12 mouse cellular contexts compared by ENCODE assay signal in genomic region chr2:166885066-166885465, GRCm38 (mm10). TPM values are rescaled to one million over a fixed set of nuclear protein-coding genes. Genes with fewer than 3 reads are reported as not detected.
A peak's percentile ranks its signal among the peaks of the same experiment; 100 is the strongest.
DNase-seq lines count a peak whose midpoint lies in the region; ATAC-seq and TF ChIP-seq lines count a peak whose summit lies in the region.
"Had no signal": no experiment of that assay in that cellular context is flagged by ENCODE, and none has a peak within 500 bp of the region (broad histone marks: within the 10 kb centered on the region; RNA-seq: fewer than 3 reads in every experiment).

No protein-coding gene starts in this region.

- no peak overlapping the region for H3K4me3 ChIP-seq in forebrain, embryonic 14.5 days (ENCODE audit: low read depth, low read length)
- no peak overlapping the region for H3K4me3 ChIP-seq in forebrain, postnatal 0 days (ENCODE audit: low read depth, low read length)
- no peak overlapping the region for H3K4me3 ChIP-seq in left cerebral cortex, adult 2 months
- H3K4me3 ChIP-seq: forebrain, embryonic 12.5 days; liver, embryonic 15.5 days had no signal

- no peaks in the 10 kb centered on the region for H3K4me1 ChIP-seq in forebrain, embryonic 14.5 days (ENCODE audit: control insufficient read depth, insufficient read depth, low read length)
- H3K4me1 ChIP-seq in forebrain, postnatal 0 days (ENCODE audit: insufficient read depth), result no peaks in the 10 kb centered on the region

- no peak overlapping the region for H3K4me2 ChIP-seq in forebrain, embryonic 14.5 days (ENCODE audit: low read length)
- no peak overlapping the region for H3K4me2 ChIP-seq in forebrain, postnatal 0 days (ENCODE audit: low read depth)
- H3K4me2 ChIP-seq: forebrain, embryonic 12.5 days; liver, embryonic 15.5 days had no signal

- intact Hi-C loops in left cerebral cortex, postnatal 4 days (cut with DNase I), result no loop called here
- intact Hi-C loops in left cerebral cortex, adult 2 months (cut with DNase I), result no loop called here

- no peak overlapping the region for H3K27ac ChIP-seq in forebrain, embryonic 14.5 days (ENCODE audit: low read depth, low read length)
- no peak overlapping the region for H3K27ac ChIP-seq in forebrain, postnatal 0 days (ENCODE audit: low read depth, low read length)
- no peak overlapping the region for H3K27ac ChIP-seq in left cerebral cortex, adult 2 months
- H3K27ac ChIP-seq: forebrain, embryonic 12.5 days; liver, embryonic 15.5 days had no signal

- H3K9me3 ChIP-seq in forebrain, embryonic 14.5 days (replicated peaks; ENCODE audit: control insufficient read depth, low read length), result no peaks in the 10 kb centered on the region
- H3K9me3 ChIP-seq in forebrain, postnatal 0 days (ENCODE audit: low read length), result no peaks in the 10 kb centered on the region
- H3K9me3 ChIP-seq: forebrain, embryonic 12.5 days; liver, embryonic 15.5 days had no signal

- TF ChIP-seq POLR2A in brain, embryonic 14.5 days (IDR thresholded peaks at IDR 0.05; ENCODE audit: borderline replicate concordance, extremely low read depth, insufficient read depth, insufficient read length, poor library complexity, severe bottlenecking), result no peak

- no peaks in the 10 kb centered on the region for H3K27me3 ChIP-seq in forebrain, embryonic 14.5 days (replicated peaks; ENCODE audit: control insufficient read depth, insufficient read depth, low read length)
- H3K27me3 ChIP-seq in forebrain, postnatal 0 days (ENCODE audit: insufficient read depth, low read length), result no peaks in the 10 kb centered on the region
- H3K27me3 ChIP-seq: forebrain, embryonic 12.5 days; liver, embryonic 15.5 days had no signal

- 70% methylated on average over 7 of the region's 7 CpGs for WGBS in forebrain, embryonic 14.5 days
- WGBS in forebrain, postnatal 0 days, result 67% methylated on average over 7 of the region's 7 CpGs

- H3K9ac ChIP-seq in forebrain, embryonic 14.5 days (ENCODE audit: low read length), result no peak overlapping the region
- H3K9ac ChIP-seq in forebrain, postnatal 0 days, result no peak overlapping the region
- H3K9ac ChIP-seq: forebrain, embryonic 12.5 days; liver, embryonic 15.5 days had no signal

- DNase-seq in forebrain, embryonic 14.5 days (ENCODE audit: low spot score), result peak; percentile 33
- DNase-seq in forebrain, postnatal 0 days, result no peak
- DNase-seq in left cerebral cortex, postnatal 4 days, result peak; percentile 64
- no peak for DNase-seq in left cerebral cortex, adult 2 months (ENCODE audit: extremely low spot score in 1 of 2, low spot score in 2 of 2)
- DNase-seq in brain, embryonic 14.5 days (ENCODE audit: low read depth), result peak; percentile 33
- no peak for DNase-seq in embryo, embryonic 10 days (ENCODE audit: low spot score)
- DNase-seq: B cell, adult 2 months; right cerebral cortex, postnatal 25 days had no signal

- H3K36me3 ChIP-seq in forebrain, embryonic 14.5 days (ENCODE audit: control insufficient read depth, insufficient read depth, low read length), result peaks cover 4% of the 10 kb centered on the region; the same call in 1 of the 2 replicates
- peaks cover 29% of the 10 kb centered on the region for H3K36me3 ChIP-seq in forebrain, postnatal 0 days (ENCODE audit: insufficient read depth)

- TF ChIP-seq CTCF in forebrain, postnatal 0 days (IDR thresholded peaks at IDR 0.05; ENCODE audit: low read depth), result no peak
- no peak for TF ChIP-seq CTCF in left cerebral cortex, adult 2 months (IDR thresholded peaks at IDR 0.05)
- no peak for TF ChIP-seq CTCF in brain, embryonic 14.5 days (IDR thresholded peaks at IDR 0.05; ENCODE audit: borderline replicate concordance, extremely low read depth, insufficient read depth, insufficient read length)

- no peak for ATAC-seq in forebrain, embryonic 14.5 days
- ATAC-seq in forebrain, postnatal 0 days, result no peak
- ATAC-seq in hematopoietic stem cell, adult 5-6 weeks (replicated peaks in 1 of 2; ENCODE audit: insufficient read depth in 1 of 2, low FRiP score in 2 of 2, low TSS enrichment in 1 of 2, low read depth in 1 of 2, poor library complexity in 2 of 2, severe bottlenecking in 2 of 2), result peak; percentile 62 to 66; a peak in 2 of 4 replicates
- ATAC-seq in inflammation-experienced regulatory T-cells, adult 6 months, result no peak

RNA-seq across cellular contexts. Expression of gene Cse1l, which starts 20.8 kb away (rescaled TPM):
- 137 and 138 TPM in 2 replicates for polyA plus RNA-seq in forebrain, embryonic 14.5 days (2014; fragmentation: Nextera tagmentation; extraction: Ambion mirVana)
- total RNA-seq in forebrain, postnatal 0 days (2014; rRNA removed), result 75.9 and 79.7 TPM in 2 replicates
- 64.1 and 68.8 TPM in 2 replicates for polyA plus RNA-seq in forebrain, postnatal 0 days (2015; fragmentation: Nextera tagmentation; extraction: Ambion mirVana)
- total RNA-seq in left cerebral cortex, postnatal 4 days (2021), result 10 to 100 TPM; 81.4 to 83.7 TPM
- 10 to 100 TPM; 52.2 to 60.6 TPM for total RNA-seq in left cerebral cortex, adult 2 months (2021)
- polyA plus RNA-seq in brain, embryonic 14.5 days (2012; rRNA removed), result 77.9 and 78.5 TPM in 2 replicates
- 128 and 133 TPM in 2 replicates for total RNA-seq in hematopoietic stem cell, adult 5-6 weeks (2017)
- 10 to 100 TPM; 58.2 to 87.3 (median 67.6) TPM for polyA plus RNA-seq in inflammation-experienced regulatory T-cells, adult 6 months (2017; shearing (Covaris generic))

Comparison
In these comparisons a context has a peak if more than half of its experiments do, and no peak if none do; other contexts are left out.
1. DNase-seq: peak in forebrain, embryonic 14.5 days (single experiment), left cerebral cortex, postnatal 4 days (single experiment) and brain, embryonic 14.5 days (single experiment); none in forebrain, postnatal 0 days (single experiment), left cerebral cortex, adult 2 months (0 of 2) and embryo, embryonic 10 days (single experiment).
2. ATAC-seq: peak in hematopoietic stem cell, adult 5-6 weeks (2 of 2); none in forebrain, embryonic 14.5 days (single experiment), forebrain, postnatal 0 days (single experiment) and inflammation-experienced regulatory T-cells, adult 6 months (single experiment).